Mouse (Mus musculus) cerebellum, adult 2 months (tissue): ENCODE measurements at regions not wholly inside any gene's neighbourhood (a gene's known extent, or its start where the extent isn't known, plus 50 kb on each side); places are given as distances from the start of the nearest gene placed in this dataset.

ENCODE experiments used
- CTCF ChIP-seq: fragments of 200-500 bp; IDR thresholded peaks from 2 replicates; pipeline ENCODE4 v1.5.1; 2011; ENCODE audit warnings: low read depth, mild to moderate bottlenecking, control low read depth, low read length, moderate library complexity, borderline replicate concordance; ENCODE audit not compliant: insufficient read depth
- POLR2A ChIP-seq: fragments of 200-500 bp; IDR thresholded peaks from 2 replicates; pipeline ENCODE4 v1.6.1; 2011; ENCODE audit warnings: low read length, control low read depth, borderline replicate concordance; ENCODE audit not compliant: insufficient read depth

DNA sequence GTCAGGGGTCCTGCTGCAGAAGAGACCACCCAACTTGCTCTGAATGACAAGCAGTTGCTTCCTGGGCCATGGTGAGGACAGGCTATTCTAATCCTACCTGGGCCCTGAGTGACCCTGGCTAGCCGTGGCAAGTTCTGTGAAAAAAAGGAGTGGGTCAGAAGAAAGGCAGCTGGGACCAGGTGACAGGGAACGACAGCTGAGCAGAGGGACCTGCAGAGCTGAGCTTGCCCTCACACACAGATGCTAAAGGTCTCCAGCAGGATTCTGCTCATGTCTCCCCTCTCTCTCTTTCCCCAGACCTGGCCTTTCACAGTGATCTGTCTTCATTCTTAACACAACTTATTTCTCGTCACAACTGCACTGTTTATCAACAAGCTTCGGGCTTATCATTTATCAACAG is 206.4 kb downstream of the Gm12728 start:
- TF ChIP-seq CTCF (no peak), POLR2A (no peak)
